Mouse (Mus musculus): ENCODE data around the gene Elmo3.

DNA sequence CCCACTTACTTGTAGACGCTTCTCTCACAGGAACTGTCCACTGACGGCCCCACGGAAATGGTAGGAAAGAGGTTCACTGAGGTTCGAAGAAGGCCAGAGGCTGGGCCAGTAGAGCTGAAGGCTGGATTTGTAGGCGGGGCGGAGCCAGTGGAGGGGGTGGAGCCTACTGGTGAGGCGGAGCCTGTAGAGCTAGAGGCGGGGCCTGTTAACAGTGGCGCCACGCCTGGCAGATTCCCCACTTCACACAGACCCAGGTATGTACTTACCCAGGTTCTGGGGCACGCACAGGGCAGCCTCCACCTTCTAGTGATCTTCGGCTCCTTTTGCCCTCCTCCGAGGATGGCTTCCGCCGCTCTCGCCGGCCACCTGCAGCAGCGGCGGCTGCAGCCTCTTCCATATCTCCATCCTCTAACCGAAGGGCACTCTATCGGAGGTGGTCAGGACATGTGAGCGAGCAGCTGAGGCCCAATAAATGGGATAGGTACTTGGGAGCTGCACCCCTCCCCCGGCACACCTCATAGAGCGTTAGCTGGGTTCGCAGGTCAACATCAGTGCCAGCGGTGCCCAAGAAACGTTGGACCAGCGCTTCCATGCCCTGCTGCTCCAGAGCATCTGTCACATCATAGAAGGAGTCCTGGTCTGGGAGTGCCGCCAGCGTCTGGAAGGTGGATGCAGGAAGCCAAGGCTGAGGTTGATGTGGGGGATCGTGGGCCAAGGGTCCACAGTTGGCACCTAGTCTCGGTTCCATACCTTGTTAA, 31.2 kb downstream of the Elmo3 start:
- TF ChIP-seq CTCF (conservative IDR thresholded peaks at IDR 0.05 in 1 of 2, IDR thresholded peaks at IDR 0.05 in 1 of 2; ENCODE audit: low read depth in 2 of 2, low read length in 2 of 2) (no peak), JUN (IDR thresholded peaks at IDR 0.05; ENCODE audit: insufficient read depth, low read depth, low read length) (no peak), E2F4 (IDR thresholded peaks at IDR 0.05; ENCODE audit: insufficient replicate concordance, low read depth, low read length) (no peak), RAD21 (IDR thresholded peaks at IDR 0.05; ENCODE audit: low read depth, low read length) (no peak), MAX (IDR thresholded peaks at IDR 0.05; ENCODE audit: low read length) (no peak), EP300 (IDR thresholded peaks at IDR 0.05; ENCODE audit: low read length) (no peak), USF1 (IDR thresholded peaks at IDR 0.05; ENCODE audit: low read depth, low read length) (no peak), MEF2A (IDR thresholded peaks at IDR 0.05; ENCODE audit: borderline replicate concordance, low read depth, low read length) (no peak), POLR2A (IDR thresholded peaks at IDR 0.05; ENCODE audit: low read depth, low read length) (no peak), ZNF384 (IDR thresholded peaks at IDR 0.05; ENCODE audit: low read depth, low read length) (no peak), MYC (IDR thresholded peaks at IDR 0.05; ENCODE audit: low read depth, low read length) (no peak)

All from CH12.LX (cell line).